Mouse (Mus musculus): ENCODE data around the gene Gramd1b. TPM values are rescaled to one million over a fixed set of nuclear protein-coding genes. Genes with fewer than 3 reads are reported as not detected.

Gramd1b gene
- total RNA-seq (2023), result 85.4 and 139 TPM in 2 replicates

GRCm38 (mm10) chr9:40531027-40531621, at the start of gene Gramd1b:
Gene Gramd1b, minus strand, starts transcription at chr9:40531383.

DNA sequence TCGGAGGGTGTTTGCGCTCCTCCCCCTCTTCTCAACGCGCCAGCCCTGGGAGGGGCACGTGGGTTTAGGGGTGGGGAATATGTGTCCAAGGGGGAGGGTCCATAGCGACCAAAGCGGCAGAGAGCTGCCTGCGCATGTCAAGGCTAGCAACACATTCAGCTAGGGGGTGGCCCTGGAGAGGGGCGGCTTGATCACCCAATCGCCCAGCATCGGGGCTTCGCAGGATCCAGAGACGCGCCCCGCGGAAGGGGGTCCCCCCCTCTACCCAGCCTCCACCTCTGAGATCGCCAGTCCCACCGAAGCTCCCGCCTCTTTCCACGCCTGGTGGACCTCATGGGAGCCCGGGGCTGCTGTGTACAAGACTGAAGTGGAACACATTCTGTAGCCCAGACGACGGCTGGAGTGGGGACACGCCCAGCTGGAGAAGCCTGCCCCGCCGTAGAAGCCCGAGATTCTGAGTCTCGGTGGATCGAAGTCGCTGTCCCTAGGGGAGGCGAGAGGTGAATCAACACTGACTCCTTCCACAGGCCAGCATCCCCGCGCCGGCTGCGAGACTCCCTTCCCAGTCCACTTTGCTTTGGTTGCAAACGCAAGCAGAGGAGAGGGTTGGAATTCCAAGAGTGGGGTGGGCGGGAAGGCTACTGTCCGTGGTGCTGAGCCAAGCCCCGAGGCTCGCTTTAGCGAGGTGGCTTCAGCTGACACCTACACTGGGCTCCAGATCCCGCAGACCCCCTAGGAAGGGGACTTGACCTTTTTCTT, 261.9 kb downstream of the Gramd1b start, which contains the start of gene Scn3b:
Scn3b (plus strand) TSS at position 115 of the 759 bp plus-strand sequence.

Other genes with a start within 250 kb of the Gramd1b start
- not detected in 2 replicates for gene Gm21915, start 139.2 kb upstream of the Gramd1b start, total RNA-seq (2023)
- gene Clmp, start 154.6 kb upstream of the Gramd1b start, total RNA-seq (2023), result 0.51 and 0.66 TPM in 2 replicates